Mouse (Mus musculus) B cell, adult 2 months (primary cell): ENCODE data around the gene Cs.
"Not testable (repeated sequence)": the region's sequence is repeated elsewhere in the genome, so short reads cannot be mapped to it uniquely, and the experiment has no call there.

Source experiments
- DNase-seq, 2 experiments: peaks; one replicate each; pipeline ENCODE4 v3.0.0; 2022

Gene Cs

GRCm38 (mm10) chr10:128337306-128338181, at the start of gene Cs:
Cs (plus strand) TSS chr10:128337734.
- peak; percentile 96 to 97 for DNase-seq

GRCm38 (mm10) chr10:128290594-128290993, 46.9 kb upstream of the Cs start:
- not testable (repeated sequence) for DNase-seq

GRCm38 (mm10) chr10:128296370-128297090, 41.0 kb upstream of the Cs start:
- DNase-seq, result no peak

GRCm38 (mm10) chr10:128297221-128297620, 40.3 kb upstream of the Cs start:
- DNase-seq, result no peak

GRCm38 (mm10) chr10:128297622-128298021, 39.9 kb upstream of the Cs start:
- no peak for DNase-seq

- DNase-seq, result no peak
Observed at GRCm38 (mm10) chr10:128298243-128298642, 39.3 kb upstream of the Cs start.

- no peak for DNase-seq
Observed at GRCm38 (mm10) chr10:128298702-128299171, 38.8 kb upstream of the Cs start, which contains the start of gene Il23a. Il23a (minus strand) TSS chr10:128298752.

- no peak for DNase-seq
Observed at GRCm38 (mm10) chr10:128302357-128302756, 35.2 kb upstream of the Cs start.

GRCm38 (mm10) chr10:128302785-128303125, 34.8 kb upstream of the Cs start:
- no peak for DNase-seq

- DNase-seq, result peak; percentile 98 to 99
Observed at GRCm38 (mm10) chr10:128303126-128304021, 34.2 kb upstream of the Cs start, which contains the start of gene Pan2. Pan2 (plus strand) TSS chr10:128303335.

GRCm38 (mm10) chr10:128309654-128310053, 27.9 kb upstream of the Cs start:
- no peak for DNase-seq

GRCm38 (mm10) chr10:128310177-128310576, 27.4 kb upstream of the Cs start:
- DNase-seq, result no peak

- no peak for DNase-seq
Observed at GRCm38 (mm10) chr10:128310902-128311301, 26.6 kb upstream of the Cs start.

- no peak for DNase-seq
Observed at GRCm38 (mm10) chr10:128315578-128315977, 22.0 kb upstream of the Cs start.

GRCm38 (mm10) chr10:128321641-128322040, 15.9 kb upstream of the Cs start:
- DNase-seq, result no peak

- DNase-seq, result peak; percentile 82 to 83
Observed at GRCm38 (mm10) chr10:128322141-128323108, 15.1 kb upstream of the Cs start, which contains the start of gene Cnpy2. Cnpy2 (plus strand) TSS chr10:128322459.

GRCm38 (mm10) chr10:128323516-128323915, 14.0 kb upstream of the Cs start:
- no peak for DNase-seq

- DNase-seq, result no peak
Observed at GRCm38 (mm10) chr10:128326825-128327224, 10.7 kb upstream of the Cs start.

- peak in 1 of 2 experiments; percentile 19 for DNase-seq
Observed at GRCm38 (mm10) chr10:128327610-128328009, 9.9 kb upstream of the Cs start.

- not testable (repeated sequence) for DNase-seq
Observed at GRCm38 (mm10) chr10:128332358-128333249, 4.9 kb upstream of the Cs start.
